Comparison of ENCODE assay signal across 20 mouse cellular contexts in genomic region chr8:10067775-10068174, GRCm38 (mm10).
"Had no signal": no experiment of that assay in that cellular context is flagged by ENCODE, and none has a peak within 500 bp of the region (broad histone marks: within the 10 kb centered on the region; RNA-seq: fewer than 3 reads in every experiment).

No protein-coding gene starts in this region.

- H3K27ac ChIP-seq: limb, embryonic 12.5 days; liver, embryonic 12.5 days; liver, embryonic 15.5 days; macrophage; midbrain, embryonic 12.5 days; neural tube, embryonic 12.5 days; neural tube, embryonic 15.5 days; stomach, embryonic 15.5 days had no signal

- DNase-seq: kidney, adult 18-20 months; kidney, adult 9 months; kidney, postnatal 14 days; kidney, postnatal 4 days; liver; lung, adult 18-20 months; lung, postnatal 14 days; right cerebral cortex, adult 18-20 months; right cerebral cortex, postnatal 14 days; right cerebral cortex, postnatal 4 days; thymus, postnatal 25 days had no signal

- H3K4me1 ChIP-seq: limb, embryonic 12.5 days; liver, embryonic 12.5 days; liver, embryonic 15.5 days; midbrain, embryonic 12.5 days; neural tube, embryonic 12.5 days; neural tube, embryonic 15.5 days; stomach, embryonic 15.5 days had no signal

- H3K4me3 ChIP-seq: limb, embryonic 12.5 days; liver, embryonic 12.5 days; liver, embryonic 15.5 days; midbrain, embryonic 12.5 days; neural tube, embryonic 12.5 days; neural tube, embryonic 15.5 days; stomach, embryonic 15.5 days had no signal

- H3K36me3 ChIP-seq: limb, embryonic 12.5 days; liver, embryonic 12.5 days; liver, embryonic 15.5 days; midbrain, embryonic 12.5 days; neural tube, embryonic 12.5 days; neural tube, embryonic 15.5 days; stomach, embryonic 15.5 days had no signal

- ATAC-seq: liver, embryonic 12.5 days; midbrain, embryonic 16.5 days had no signal

- H3K9ac ChIP-seq: limb, embryonic 12.5 days; liver, embryonic 12.5 days; liver, embryonic 15.5 days; midbrain, embryonic 12.5 days; neural tube, embryonic 12.5 days; neural tube, embryonic 15.5 days; stomach, embryonic 15.5 days had no signal

- H3K9me3 ChIP-seq: limb, embryonic 12.5 days; liver, embryonic 12.5 days; liver, embryonic 15.5 days; midbrain, embryonic 12.5 days; neural tube, embryonic 12.5 days; neural tube, embryonic 15.5 days; stomach, embryonic 15.5 days had no signal

- H3K27me3 ChIP-seq: limb, embryonic 12.5 days; liver, embryonic 12.5 days; liver, embryonic 15.5 days; midbrain, embryonic 12.5 days; neural tube, embryonic 12.5 days; neural tube, embryonic 15.5 days; stomach, embryonic 15.5 days had no signal

- H3K4me2 ChIP-seq: limb, embryonic 12.5 days; liver, embryonic 12.5 days; liver, embryonic 15.5 days; midbrain, embryonic 12.5 days; neural tube, embryonic 12.5 days; neural tube, embryonic 15.5 days; stomach, embryonic 15.5 days had no signal
